Mouse (Mus musculus): ENCODE data around the gene Iah1.

The Iah1 gene

DNA sequence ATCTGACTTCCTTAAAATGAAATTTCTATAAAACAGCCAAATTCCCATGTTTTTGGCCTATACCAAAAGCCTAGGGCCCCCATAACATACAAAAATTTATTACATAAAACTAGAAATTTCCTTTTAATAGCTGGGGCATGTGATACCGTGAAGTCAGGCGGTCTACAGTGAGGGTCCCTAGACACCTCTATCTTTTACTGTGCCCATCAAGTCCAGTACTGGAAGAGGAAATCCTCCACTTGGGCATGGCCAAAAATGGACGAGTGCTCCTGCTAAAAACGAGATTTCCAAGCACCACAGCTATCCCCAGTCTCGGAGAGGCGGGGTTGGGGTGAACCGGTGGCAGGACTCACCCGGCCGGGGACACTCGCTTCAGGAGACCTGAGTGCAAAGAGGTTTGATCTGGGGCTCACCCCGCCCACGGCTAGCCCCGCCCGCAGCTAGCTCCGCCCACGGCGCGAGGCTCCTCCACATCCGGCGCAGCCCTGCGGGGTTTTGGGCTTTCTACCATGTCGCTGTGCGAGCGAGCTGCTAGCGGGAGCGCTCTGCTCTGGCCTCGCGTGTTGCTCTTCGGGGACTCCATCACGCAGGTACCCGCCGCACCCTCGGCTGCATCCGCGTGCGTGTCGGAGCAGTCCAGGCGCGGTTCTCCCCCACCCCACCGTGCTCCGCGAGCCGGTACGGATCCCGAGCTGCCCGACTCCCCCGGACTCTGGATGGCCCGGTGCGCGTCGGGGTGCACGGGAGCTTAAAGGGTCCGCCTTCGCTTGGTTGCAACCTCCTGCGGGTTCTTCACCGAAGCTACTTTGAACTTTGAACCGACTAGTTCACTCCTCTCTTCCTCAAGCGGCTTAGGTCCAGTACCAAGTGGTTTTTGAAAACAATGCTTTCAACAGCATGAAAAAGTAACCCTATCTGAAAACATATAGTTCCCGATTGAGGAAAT, at the start of gene Iah1:
Gene Iah1, plus strand, starts transcription at position 467 of the 946 bp plus-strand sequence.
- CTCF ChIA-PET: interaction anchor here (0.5 to 0.9 kb wide), 4 partner anchors 12 to 139 kb away, joined by 3 to 6 read pairs (median 4); partner anchors contain the start of gene Itgb1bp1

DNA sequence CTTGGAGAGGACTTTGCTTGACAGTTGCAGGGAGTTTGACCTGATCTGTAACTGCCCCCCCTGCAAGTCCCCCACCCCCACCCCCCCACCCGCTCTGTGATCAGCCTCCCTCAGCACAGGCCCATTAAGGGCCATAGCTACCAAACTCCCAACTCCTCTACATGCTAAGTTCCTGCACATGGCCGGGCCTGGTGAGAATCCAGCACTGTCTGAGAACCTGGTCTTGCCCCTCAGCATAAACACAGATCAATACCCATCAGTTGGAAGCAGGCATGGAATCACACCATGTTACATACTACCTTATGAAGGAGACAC, 49.4 kb upstream of the Iah1 start:
- CTCF ChIA-PET: no interaction called here

- CTCF ChIA-PET: no interaction called here
Measured at GRCm38 (mm10) chr12:21268083-21268616, 48.0 kb upstream of the Iah1 start.

- CTCF ChIA-PET: no interaction called here
Measured at GRCm38 (mm10) chr12:21274446-21274845, 41.7 kb upstream of the Iah1 start.

DNA sequence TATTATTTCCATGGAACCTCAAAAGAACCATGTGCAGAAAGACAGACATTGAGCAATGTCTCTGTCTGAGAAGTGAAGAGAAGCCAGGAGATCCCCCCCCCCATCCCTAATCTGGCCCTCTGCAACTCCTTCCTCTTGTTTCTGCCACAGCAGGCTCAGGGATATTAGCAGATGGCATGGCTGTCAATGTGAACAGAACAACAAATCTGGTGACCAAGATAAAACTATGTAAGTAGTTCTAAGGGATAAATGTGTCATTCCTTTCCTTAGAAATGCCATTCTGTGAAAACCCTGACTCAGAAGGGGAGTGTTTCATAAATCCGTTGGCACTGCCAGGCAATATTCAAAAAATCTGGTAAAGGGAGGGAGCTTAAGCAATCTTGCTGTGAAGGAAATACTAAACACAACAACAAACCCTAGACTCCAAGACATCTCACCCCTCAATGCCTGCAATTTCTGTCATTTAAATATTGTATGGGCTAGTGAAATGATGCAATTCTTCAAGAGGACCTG, 38.8 kb upstream of the Iah1 start:
- CTCF ChIA-PET: no interaction called here

DNA sequence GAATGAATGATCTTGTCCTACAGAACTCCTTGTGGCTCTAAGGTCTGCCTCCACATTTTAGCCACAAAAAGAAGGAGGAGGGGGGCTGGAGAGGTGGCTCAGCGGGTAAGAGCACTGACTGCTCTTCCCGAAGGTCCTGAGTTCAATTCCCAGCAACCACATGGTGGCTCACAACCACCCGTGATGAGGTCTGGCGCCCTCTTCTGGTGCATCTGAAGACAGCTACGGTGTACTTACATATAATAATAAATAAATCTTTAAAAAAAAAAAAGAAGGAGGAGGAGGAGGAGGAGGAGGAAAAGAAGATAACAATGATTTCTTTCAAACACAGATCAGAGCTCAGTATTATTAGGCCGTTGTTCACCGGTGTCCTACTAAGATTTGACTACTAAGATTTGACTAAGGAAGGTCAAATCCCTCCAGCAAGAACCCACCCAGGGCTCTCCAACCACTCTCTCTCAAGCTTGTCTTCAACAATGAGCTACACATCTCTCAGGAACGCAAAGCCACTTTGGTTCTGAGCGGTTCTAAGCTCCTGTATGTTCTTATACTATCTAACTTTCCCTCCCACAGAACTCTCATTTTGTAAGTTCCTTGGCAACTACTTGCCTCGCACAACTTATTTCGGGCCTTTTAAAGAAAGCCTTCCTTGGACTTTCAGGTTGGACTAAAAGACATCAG, 31.3 kb upstream of the Iah1 start, which contains the start of gene Cpsf3:
Gene Cpsf3, plus strand, starts transcription at position 631 of the 681 bp plus-strand sequence.
- CTCF ChIA-PET: no interaction called here

- CTCF ChIA-PET: interaction anchor here (1.1 kb wide), 1 partner anchor 31 kb away, joined by 3 read pairs; no protein-coding TSS in a partner anchor
Measured at GRCm38 (mm10) chr12:21285508-21286242, 30.5 kb upstream of the Iah1 start.

DNA sequence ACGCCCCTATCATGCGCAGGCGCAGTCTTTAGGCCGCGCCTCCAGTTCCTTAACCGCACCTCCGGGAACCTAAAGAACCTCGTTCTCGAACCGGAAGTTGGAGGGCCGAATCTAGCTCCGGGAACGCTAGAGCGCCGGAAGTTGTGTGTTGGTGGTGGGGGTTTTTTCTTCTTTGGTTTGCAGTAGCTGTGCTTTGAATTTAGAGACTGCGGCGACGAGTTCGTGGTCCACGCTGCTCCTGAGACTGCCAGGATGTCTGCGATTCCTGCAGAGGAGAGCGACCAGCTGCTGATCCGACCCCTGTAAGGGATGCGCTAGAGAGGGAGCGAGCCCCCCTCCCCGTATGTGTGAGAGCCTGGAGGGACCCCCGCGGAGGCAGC, 30.0 kb upstream of the Iah1 start, which contains the start of gene Itgb1bp1:
Gene Itgb1bp1, minus strand, starts transcription at position 42 of the 380 bp plus-strand sequence.
- CTCF ChIA-PET: interaction anchor here (1.1 kb wide), 1 partner anchor 31 kb away, joined by 3 read pairs; no protein-coding TSS in a partner anchor

GRCm38 (mm10) chr12:21286712-21287650, 29.2 kb upstream of the Iah1 start:
- CTCF ChIA-PET: interaction anchor here (1.1 kb wide), 1 partner anchor 30 kb away, joined by 3 read pairs; no protein-coding TSS in a partner anchor

DNA sequence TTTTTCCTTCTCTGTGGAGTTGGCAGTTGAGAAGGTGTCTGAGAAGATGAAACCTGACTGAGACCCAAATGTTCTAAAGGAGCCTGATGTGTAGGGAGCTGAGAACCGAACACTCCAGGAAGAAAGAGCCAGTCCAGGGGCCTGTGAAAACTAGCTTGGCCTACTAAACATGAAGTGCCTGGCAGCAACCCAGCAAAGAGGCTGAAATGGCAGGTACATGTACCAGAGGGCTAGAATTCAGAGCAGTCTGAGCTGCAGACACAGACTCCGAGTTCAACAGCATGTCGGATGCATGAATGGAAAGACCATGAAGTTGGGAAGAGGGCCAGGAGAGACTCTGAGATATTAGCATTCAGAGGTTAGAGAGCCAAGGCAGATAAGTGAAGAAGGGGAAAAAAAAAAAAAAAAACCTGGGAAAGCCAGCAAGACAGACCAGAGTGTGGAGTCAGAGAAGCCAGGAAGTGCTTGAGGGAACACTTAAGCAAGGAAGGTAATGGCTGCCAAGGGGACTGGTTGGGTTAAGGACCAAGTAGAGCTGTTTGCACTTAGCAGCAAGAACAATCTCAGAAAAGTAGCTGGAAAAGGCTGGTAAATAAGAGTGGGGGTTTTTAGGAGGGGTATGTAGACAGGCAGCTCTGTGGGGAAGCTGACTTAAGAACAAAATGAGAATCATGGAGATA, 27.3 kb upstream of the Iah1 start:
- CTCF ChIA-PET: no interaction called here

- CTCF ChIA-PET: no interaction called here
Measured at GRCm38 (mm10) chr12:21289651-21290050, 26.5 kb upstream of the Iah1 start.

DNA sequence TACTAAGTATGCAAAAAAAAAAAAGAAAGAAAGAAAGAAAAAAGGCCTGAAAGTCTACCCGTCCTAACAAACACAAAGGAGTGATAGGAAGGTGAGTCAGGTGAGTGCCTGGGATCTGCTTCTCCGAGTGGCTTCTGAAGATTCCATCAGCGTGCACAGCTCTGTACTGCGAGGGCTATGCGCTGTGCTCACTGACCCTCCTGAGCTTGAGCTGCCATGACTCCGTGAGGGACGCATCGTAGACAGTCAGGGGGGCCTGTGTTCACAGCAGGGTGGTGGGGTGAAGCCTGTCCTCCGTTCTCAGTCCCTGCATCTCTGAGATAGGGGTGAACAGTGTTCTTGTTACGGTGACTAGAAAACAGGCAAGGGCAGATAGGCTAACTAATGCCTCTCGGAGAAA, 17.3 kb upstream of the Iah1 start:
- CTCF ChIA-PET: no interaction called here

- CTCF ChIA-PET: interaction anchor here (0.6 kb wide), 1 partner anchor 56 kb away, joined by 3 read pairs; no protein-coding TSS in a partner anchor
Measured at GRCm38 (mm10) chr12:21301324-21301723, 14.9 kb upstream of the Iah1 start.

DNA sequence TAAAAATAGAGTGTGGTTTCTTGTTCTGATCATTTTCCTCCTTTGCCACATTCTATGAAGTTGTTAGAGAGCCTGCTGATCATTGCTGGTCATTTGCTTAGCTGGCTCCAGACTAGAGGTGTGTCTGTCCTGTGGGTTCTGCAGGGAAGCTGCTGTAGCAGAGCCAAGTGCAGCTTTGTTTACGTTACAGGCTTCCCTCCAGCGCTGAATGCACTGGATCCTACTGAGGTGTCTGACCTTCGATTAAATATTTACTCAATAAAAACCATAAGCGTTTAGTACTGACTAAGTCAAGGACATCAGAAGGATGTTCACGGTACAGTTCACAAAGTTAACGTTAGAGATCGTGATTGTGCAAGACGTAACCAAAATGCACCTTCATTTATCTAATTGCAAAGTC, 14.3 kb upstream of the Iah1 start:
- CTCF ChIA-PET: interaction anchor here (0.6 kb wide), 1 partner anchor 55 kb away, joined by 3 read pairs; no protein-coding TSS in a partner anchor

DNA sequence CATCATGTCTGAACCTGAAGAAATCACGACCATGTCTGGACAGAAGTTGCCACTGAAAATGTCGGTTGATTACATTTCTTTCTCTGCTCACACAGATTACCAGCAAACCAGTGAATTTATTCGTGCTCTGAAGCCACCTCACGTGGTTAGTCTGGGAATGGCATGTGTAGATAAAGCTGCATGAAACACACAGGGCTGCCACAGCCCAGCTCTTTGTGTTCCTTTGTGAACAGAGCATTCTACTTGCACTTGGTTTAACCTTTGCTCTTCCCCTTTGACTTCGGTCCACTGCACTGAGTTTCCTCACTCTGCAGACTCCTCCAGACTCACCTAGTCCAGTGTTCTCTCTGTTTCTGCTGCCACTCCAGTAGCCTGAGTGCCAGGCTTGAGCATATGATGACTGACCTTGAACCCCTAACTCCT, 13.8 kb upstream of the Iah1 start:
- CTCF ChIA-PET: no interaction called here

DNA sequence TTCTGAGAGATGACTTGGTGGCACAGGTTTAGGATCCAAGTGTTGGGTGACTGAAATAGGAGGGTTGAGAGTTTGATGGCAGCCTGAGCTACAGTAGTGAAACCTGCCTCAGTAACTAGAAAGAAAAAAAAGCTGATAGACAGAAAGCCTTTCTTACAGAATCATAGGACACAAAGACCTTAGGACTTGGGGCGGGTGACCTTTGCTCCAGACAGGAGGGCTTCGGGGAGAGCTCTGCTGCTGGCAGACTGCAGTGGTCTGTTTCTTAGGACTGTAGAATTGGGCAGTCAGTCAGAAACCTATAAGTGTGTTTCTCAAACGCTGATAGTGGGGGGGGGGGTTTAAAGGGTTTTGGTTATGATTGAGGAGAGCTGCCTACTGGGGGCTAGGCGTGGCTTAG, 10.4 kb upstream of the Iah1 start:
- CTCF ChIA-PET: no interaction called here

- CTCF ChIA-PET: no interaction called here
Measured at GRCm38 (mm10) chr12:21306721-21307120, 9.5 kb upstream of the Iah1 start.

GRCm38 (mm10) chr12:21312201-21312600, 4.0 kb upstream of the Iah1 start:
- CTCF ChIA-PET: no interaction called here

- CTCF ChIA-PET: interaction anchor here (0.6 to 0.9 kb wide), 2 partner anchors 31 to 34 kb away, joined by 3 to 6 read pairs; partner anchors contain the start of gene Itgb1bp1
Measured at GRCm38 (mm10) chr12:21316869-21317265, 678 bp downstream of the Iah1 start.

All from spleen, embryonic (tissue).